Mouse (Mus musculus): ENCODE results near the gene Krt39. TPM values are rescaled to one million over a fixed set of nuclear protein-coding genes. Genes with fewer than 3 reads are reported as not detected.

Gene Krt39
- total RNA-seq (2022) = not detected

- DNase-seq (ENCODE audit: low spot score in 2 of 2) = no peak
Observed at GRCm38 (mm10) chr11:99521288-99521860, at the start of gene Krt39. Gene Krt39, minus strand, starts transcription at chr11:99521338.

GRCm38 (mm10) chr11:99566530-99566929, 45.4 kb upstream of the Krt39 start, which contains the start of gene Krtap3-1:
Gene Krtap3-1, minus strand, starts transcription at chr11:99566630.
- DNase-seq (ENCODE audit: low spot score in 2 of 2) = no peak

- DNase-seq (ENCODE audit: low spot score in 2 of 2) = no peak
Observed at GRCm38 (mm10) chr11:99562580-99562979, 41.4 kb upstream of the Krt39 start.

- no peak for DNase-seq (ENCODE audit: low spot score in 2 of 2)
Observed at GRCm38 (mm10) chr11:99559366-99559765, 38.2 kb upstream of the Krt39 start, which contains the start of gene Gm11939. Gene Gm11939, minus strand, starts transcription at chr11:99559466.

GRCm38 (mm10) chr11:99557976-99558745, 37.0 kb upstream of the Krt39 start:
- DNase-seq (ENCODE audit: low spot score in 2 of 2) = no peak

GRCm38 (mm10) chr11:99556753-99557152, 35.6 kb upstream of the Krt39 start, which contains the start of gene Krtap3-2:
Gene Krtap3-2, minus strand, starts transcription at chr11:99556853.
- no peak for DNase-seq (ENCODE audit: low spot score in 2 of 2)

- no peak for DNase-seq (ENCODE audit: low spot score in 2 of 2)
Observed at GRCm38 (mm10) chr11:99556195-99556594, 35.1 kb upstream of the Krt39 start.

- no peak for DNase-seq (ENCODE audit: low spot score in 2 of 2)
Observed at GRCm38 (mm10) chr11:99550765-99551164, 29.6 kb upstream of the Krt39 start, which contains the start of gene Krtap3-3. Gene Krtap3-3, minus strand, starts transcription at chr11:99550865.

- no peak for DNase-seq (ENCODE audit: low spot score in 2 of 2)
Observed at GRCm38 (mm10) chr11:99547892-99548291, 26.8 kb upstream of the Krt39 start.

- no peak for DNase-seq (ENCODE audit: low spot score in 2 of 2)
Observed at GRCm38 (mm10) chr11:99539721-99540120, 18.6 kb upstream of the Krt39 start.

- no peak for DNase-seq (ENCODE audit: low spot score in 2 of 2)
Observed at GRCm38 (mm10) chr11:99514098-99514497, 7.0 kb downstream of the Krt39 start.

GRCm38 (mm10) chr11:99500095-99500805, 20.9 kb downstream of the Krt39 start:
- DNase-seq (ENCODE audit: low spot score in 2 of 2) = no peak

GRCm38 (mm10) chr11:99496460-99496859, 24.7 kb downstream of the Krt39 start:
- no peak for DNase-seq (ENCODE audit: low spot score in 2 of 2)

GRCm38 (mm10) chr11:99494741-99495140, 26.4 kb downstream of the Krt39 start:
- DNase-seq (ENCODE audit: low spot score in 2 of 2) = no peak

- no peak for DNase-seq (ENCODE audit: low spot score in 2 of 2)
Observed at GRCm38 (mm10) chr11:99493574-99493850, 27.6 kb downstream of the Krt39 start.

- DNase-seq (ENCODE audit: low spot score in 2 of 2) = no peak
Observed at GRCm38 (mm10) chr11:99492733-99493573, 28.2 kb downstream of the Krt39 start, which contains the start of gene Krt23. Gene Krt23, minus strand, starts transcription at chr11:99493137.

- no peak for DNase-seq (ENCODE audit: low spot score in 2 of 2)
Observed at GRCm38 (mm10) chr11:99491040-99491439, 30.1 kb downstream of the Krt39 start.

- DNase-seq (ENCODE audit: low spot score in 2 of 2) = no peak
Observed at GRCm38 (mm10) chr11:99490624-99491023, 30.5 kb downstream of the Krt39 start.

- no peak for DNase-seq (ENCODE audit: low spot score in 2 of 2)
Observed at GRCm38 (mm10) chr11:99489233-99489632, 31.9 kb downstream of the Krt39 start.

GRCm38 (mm10) chr11:99474981-99475380, 46.2 kb downstream of the Krt39 start:
- no peak for DNase-seq (ENCODE audit: low spot score in 2 of 2)

- no peak for DNase-seq (ENCODE audit: low spot score in 2 of 2)
Observed at GRCm38 (mm10) chr11:99473433-99473832, 47.7 kb downstream of the Krt39 start.
